Mouse (Mus musculus): Measurements from ENCODE around the gene Cacna2d3. TPM values are rescaled to one million over a fixed set of nuclear protein-coding genes. Genes with fewer than 3 reads are reported as not detected.

Cacna2d3 gene
- total and polyA plus RNA-seq, 3 experiments = 0.11 TPM; not detected in 2

DNA sequence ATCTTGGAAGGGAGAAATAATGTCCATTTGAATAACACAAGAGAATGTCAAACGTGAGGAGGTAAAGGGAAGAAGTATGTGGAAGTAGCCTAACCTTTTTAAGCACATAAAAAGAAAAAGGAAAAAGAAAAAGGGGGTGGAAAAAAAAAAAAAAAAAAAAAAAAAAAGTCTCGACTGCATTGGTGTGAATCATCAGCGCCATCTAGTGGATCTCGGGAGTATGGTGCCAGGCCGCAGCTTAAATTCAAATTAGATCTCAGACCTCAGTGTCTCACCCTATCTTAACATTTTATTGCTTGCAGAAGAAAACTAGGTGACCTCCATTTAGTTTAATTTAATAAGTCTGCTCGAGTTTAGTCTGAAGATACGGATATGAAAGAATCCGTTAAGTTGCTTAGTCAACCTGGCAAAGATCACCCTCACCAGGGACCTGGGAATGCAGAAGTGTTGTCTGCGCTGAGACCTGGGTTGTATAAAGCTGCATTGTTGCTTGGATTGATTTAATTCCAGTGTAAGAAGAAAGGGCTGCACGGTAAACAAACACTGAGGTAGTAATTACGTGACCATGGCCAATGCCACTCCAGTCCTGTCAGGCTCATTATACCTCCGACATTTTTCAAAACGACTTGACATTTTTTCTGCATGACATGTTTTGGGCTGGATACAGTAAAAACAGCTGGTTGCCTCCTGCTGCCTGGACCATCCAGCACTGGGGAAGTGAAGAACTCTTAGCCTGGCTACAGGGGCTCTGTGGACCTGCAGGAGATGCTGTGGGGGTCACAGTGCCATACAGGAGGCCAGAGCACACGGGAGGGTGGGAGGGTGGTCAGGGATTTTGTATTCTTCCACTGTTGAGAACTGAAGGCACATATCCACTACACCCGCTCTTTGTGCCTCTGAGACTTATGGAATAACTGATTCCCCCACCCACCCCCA is 278.3 kb downstream of the Cacna2d3 start:
- ATAC-seq (ENCODE audit: extremely low read depth, insufficient number of reproducible peaks, low FRiP score, poor library complexity, severe bottlenecking) = no peak

DNA sequence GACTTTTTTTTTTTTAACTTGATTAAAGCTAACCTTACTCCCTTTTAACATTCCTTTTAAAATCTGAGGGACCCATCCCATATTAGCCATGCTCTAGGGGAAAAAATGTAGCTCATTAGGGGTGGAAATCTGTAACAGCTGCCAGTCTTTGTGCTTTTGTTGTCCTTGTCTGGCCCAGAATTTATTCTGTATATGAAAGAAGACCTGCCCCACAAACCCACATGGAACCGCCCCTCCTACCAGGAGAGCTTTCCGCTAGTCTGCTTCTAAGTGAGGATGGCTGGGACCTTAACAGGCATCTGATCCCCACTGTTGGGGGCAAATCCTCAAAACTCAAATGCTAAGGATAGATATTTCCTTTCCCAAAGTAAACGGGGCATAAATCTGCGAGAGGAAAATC is 279.2 kb downstream of the Cacna2d3 start:
- no peak for ATAC-seq (ENCODE audit: extremely low read depth, insufficient number of reproducible peaks, low FRiP score, poor library complexity, severe bottlenecking)

More for the DNA sequence above, 278.3 kb downstream of the Cacna2d3 start:
- Histone ChIP-seq H3K4me3 (ENCODE audit: low read depth, low read length) (no peak overlapping the region), H3K27me3 (ENCODE audit: insufficient read depth, low read length) (no peaks in the 10 kb centered on the region), H3K36me3 (replicated peaks) (no peaks in the 10 kb centered on the region), H3K4me1 (ENCODE audit: insufficient read depth, low read depth, low read length) (no peaks in the 10 kb centered on the region), H3K9me3 (replicated peaks) (peaks cover 9% of the 10 kb centered on the region)
- no peak for DNase-seq (ENCODE audit: low spot score)
- no peak for TF ChIP-seq GATA2 (IDR thresholded peaks at IDR 0.05; ENCODE audit: borderline replicate concordance, low read depth, low read length)
- no peak for TF ChIP-seq POLR2AphosphoS5 (IDR thresholded peaks at IDR 0.05; ENCODE audit: insufficient replicate concordance, low read depth, low read length)
- TF ChIP-seq CTCF (IDR thresholded peaks at IDR 0.05; ENCODE audit: low read depth, low read length) = peak; percentile 29; the same call in 1 of the 2 replicates
- TF ChIP-seq GATA1 (IDR thresholded peaks at IDR 0.05; ENCODE audit: borderline replicate concordance, low read length) = no peak
- TF ChIP-seq TAL1 (conservative IDR thresholded peaks at IDR 0.05; ENCODE audit: low read depth, low read length) = no peak

DNA sequence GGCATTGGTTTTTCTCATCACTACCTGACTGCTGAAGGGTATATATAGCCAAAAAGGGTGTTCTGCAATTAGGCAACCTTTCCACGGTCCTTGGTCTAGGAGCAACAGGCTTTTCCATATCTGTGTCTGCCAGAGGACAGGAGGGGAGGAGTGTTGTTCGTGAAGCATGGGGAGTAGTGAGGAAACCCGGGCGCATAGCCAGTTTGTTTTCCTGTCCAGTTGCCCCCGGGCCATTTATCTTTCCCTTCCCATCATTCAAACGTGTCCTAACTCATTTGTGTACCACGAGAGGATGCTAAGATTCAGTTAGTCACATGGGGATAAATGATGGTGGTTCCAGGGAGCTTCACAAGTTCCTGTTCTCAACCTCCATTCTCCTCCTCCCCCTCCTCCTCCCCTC is 283.0 kb downstream of the Cacna2d3 start:
- no peaks in the 10 kb centered on the region for H3K27me3 ChIP-seq (ENCODE audit: insufficient read depth, low read length)
- ATAC-seq (ENCODE audit: extremely low read depth, insufficient number of reproducible peaks, low FRiP score, poor library complexity, severe bottlenecking) = no peak
- no peaks in the 10 kb centered on the region for H3K4me1 ChIP-seq (ENCODE audit: insufficient read depth, low read depth, low read length)
- no peaks in the 10 kb centered on the region for H3K36me3 ChIP-seq (replicated peaks)
- no peak for DNase-seq (ENCODE audit: low spot score)
- no peak overlapping the region for H3K4me3 ChIP-seq (ENCODE audit: low read depth, low read length)
- TF ChIP-seq POLR2AphosphoS5 (IDR thresholded peaks at IDR 0.05; ENCODE audit: insufficient replicate concordance, low read depth, low read length) (no peak), CTCF (IDR thresholded peaks at IDR 0.05; ENCODE audit: low read depth, low read length) (no peak)
- H3K9me3 ChIP-seq (replicated peaks) = peaks cover 15% of the 10 kb centered on the region

More for the DNA sequence above, 279.2 kb downstream of the Cacna2d3 start:
- Histone ChIP-seq H3K27me3 (ENCODE audit: insufficient read depth, low read length) (no peaks in the 10 kb centered on the region), H3K4me1 (ENCODE audit: insufficient read depth, low read depth, low read length) (no peaks in the 10 kb centered on the region), H3K9me3 (replicated peaks) (peaks cover 14% of the 10 kb centered on the region), H3K4me3 (ENCODE audit: low read depth, low read length) (no peak overlapping the region), H3K36me3 (replicated peaks) (no peaks in the 10 kb centered on the region)
- DNase-seq (ENCODE audit: low spot score) = no peak
- TF ChIP-seq TAL1 (conservative IDR thresholded peaks at IDR 0.05; ENCODE audit: low read depth, low read length) = no peak
- TF ChIP-seq POLR2AphosphoS5 (IDR thresholded peaks at IDR 0.05; ENCODE audit: insufficient replicate concordance, low read depth, low read length) = no peak
- TF ChIP-seq GATA2 (IDR thresholded peaks at IDR 0.05; ENCODE audit: borderline replicate concordance, low read depth, low read length) = no peak
- TF ChIP-seq GATA1 (IDR thresholded peaks at IDR 0.05; ENCODE audit: borderline replicate concordance, low read length) = no peak
- TF ChIP-seq CTCF (IDR thresholded peaks at IDR 0.05; ENCODE audit: low read depth, low read length) = no peak

DNA sequence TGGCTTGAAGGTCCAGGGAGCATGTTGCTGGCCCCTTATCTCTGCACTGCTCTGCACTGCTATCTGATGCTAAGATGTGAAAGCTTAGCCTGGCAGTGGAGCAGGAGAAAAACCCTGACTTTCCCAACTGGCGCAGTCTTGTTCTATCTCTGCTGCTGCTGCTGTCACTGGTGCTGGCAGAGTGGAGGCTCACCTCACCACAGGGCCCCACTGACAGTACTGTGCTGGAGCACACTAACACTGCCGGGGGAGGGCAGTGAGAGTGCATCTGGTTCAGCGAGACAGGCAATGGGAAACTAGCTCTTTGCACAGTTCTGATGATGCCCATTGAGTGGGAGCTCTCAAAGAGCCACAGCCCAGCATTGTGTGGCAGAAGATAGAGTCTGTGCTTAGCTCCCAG is 283.4 kb downstream of the Cacna2d3 start:
- TF ChIP-seq CTCF (IDR thresholded peaks at IDR 0.05; ENCODE audit: low read depth, low read length) = no peak
- no peak for TF ChIP-seq POLR2AphosphoS5 (IDR thresholded peaks at IDR 0.05; ENCODE audit: insufficient replicate concordance, low read depth, low read length)
- TF ChIP-seq GATA1 (IDR thresholded peaks at IDR 0.05; ENCODE audit: borderline replicate concordance, low read length) = no peak
- TF ChIP-seq GATA2 (IDR thresholded peaks at IDR 0.05; ENCODE audit: borderline replicate concordance, low read depth, low read length) = no peak
- no peak for TF ChIP-seq TAL1 (conservative IDR thresholded peaks at IDR 0.05; ENCODE audit: low read depth, low read length)
- ATAC-seq (ENCODE audit: extremely low read depth, insufficient number of reproducible peaks, low FRiP score, poor library complexity, severe bottlenecking) = no peak
- no peaks in the 10 kb centered on the region for H3K4me1 ChIP-seq (ENCODE audit: insufficient read depth, low read depth, low read length)

DNA sequence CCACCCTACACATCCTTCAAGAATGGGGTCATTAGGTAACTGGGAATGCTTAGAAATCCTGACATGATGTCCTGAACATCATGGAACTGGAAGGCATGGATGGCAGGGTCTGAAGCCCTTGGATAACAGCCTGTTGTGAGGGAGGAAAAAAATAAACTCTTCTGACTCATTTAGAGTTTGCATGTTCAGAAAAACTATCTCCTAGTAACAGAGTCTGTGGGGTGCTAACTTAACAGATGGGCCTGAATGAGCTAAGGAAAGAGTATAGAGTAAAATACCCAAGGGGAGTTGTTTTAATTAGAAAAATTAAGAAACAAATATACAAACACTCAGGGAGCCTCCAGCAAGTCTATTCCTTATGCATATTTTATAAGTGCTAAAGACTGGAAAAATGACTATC is 286.5 kb downstream of the Cacna2d3 start:
- Histone ChIP-seq H3K27me3 (ENCODE audit: insufficient read depth, low read length) (no peaks in the 10 kb centered on the region), H3K4me3 (ENCODE audit: low read depth, low read length) (no peak overlapping the region), H3K36me3 (replicated peaks) (no peaks in the 10 kb centered on the region), H3K9me3 (replicated peaks) (peaks cover 15% of the 10 kb centered on the region), H3K4me1 (ENCODE audit: insufficient read depth, low read depth, low read length) (no peaks in the 10 kb centered on the region)
- DNase-seq (ENCODE audit: low spot score) = no peak
- TF ChIP-seq CTCF (IDR thresholded peaks at IDR 0.05; ENCODE audit: low read depth, low read length) (no peak), POLR2AphosphoS5 (IDR thresholded peaks at IDR 0.05; ENCODE audit: insufficient replicate concordance, low read depth, low read length) (no peak), GATA1 (IDR thresholded peaks at IDR 0.05; ENCODE audit: borderline replicate concordance, low read length) (no peak), TAL1 (conservative IDR thresholded peaks at IDR 0.05; ENCODE audit: low read depth, low read length) (no peak), GATA2 (IDR thresholded peaks at IDR 0.05; ENCODE audit: borderline replicate concordance, low read depth, low read length) (no peak)
- ATAC-seq (ENCODE audit: extremely low read depth, insufficient number of reproducible peaks, low FRiP score, poor library complexity, severe bottlenecking) = no peak

More for the DNA sequence above, 283.4 kb downstream of the Cacna2d3 start:
- no peak overlapping the region for H3K4me3 ChIP-seq (ENCODE audit: low read depth, low read length)
- H3K9me3 ChIP-seq (replicated peaks) = peaks cover 12% of the 10 kb centered on the region
- no peaks in the 10 kb centered on the region for H3K27me3 ChIP-seq (ENCODE audit: insufficient read depth, low read length)
- no peak for DNase-seq (ENCODE audit: low spot score)
- no peaks in the 10 kb centered on the region for H3K36me3 ChIP-seq (replicated peaks)

DNA sequence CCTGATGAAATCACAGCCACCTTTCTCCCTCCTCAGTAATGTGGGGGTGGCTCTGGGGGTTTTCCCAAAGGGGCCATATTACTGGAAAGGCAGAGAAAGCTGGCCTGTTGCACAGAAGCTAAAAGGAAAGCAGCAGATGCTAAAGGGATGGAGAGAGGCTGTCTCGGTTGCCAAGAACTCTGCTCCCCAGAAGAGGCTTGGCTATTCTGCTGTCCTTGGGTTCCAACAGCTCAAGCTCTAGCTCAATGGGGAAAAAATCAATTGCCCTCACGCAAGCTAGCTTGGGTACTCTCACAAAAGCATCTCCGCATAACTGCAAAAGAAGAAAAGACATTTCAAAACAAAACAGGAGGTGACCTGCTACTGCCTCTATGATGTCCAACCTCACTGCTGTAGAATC is 287.9 kb downstream of the Cacna2d3 start:
- Histone ChIP-seq H3K4me3 (ENCODE audit: low read depth, low read length) (no peak overlapping the region), H3K4me1 (ENCODE audit: insufficient read depth, low read depth, low read length) (no peaks in the 10 kb centered on the region), H3K27me3 (ENCODE audit: insufficient read depth, low read length) (no peaks in the 10 kb centered on the region), H3K9me3 (replicated peaks) (peaks cover 16% of the 10 kb centered on the region), H3K36me3 (replicated peaks) (no peaks in the 10 kb centered on the region)
- no peak for DNase-seq (ENCODE audit: low spot score)
- ATAC-seq (ENCODE audit: extremely low read depth, insufficient number of reproducible peaks, low FRiP score, poor library complexity, severe bottlenecking) = no peak
- TF ChIP-seq GATA1 (IDR thresholded peaks at IDR 0.05; ENCODE audit: borderline replicate concordance, low read length) (no peak), TAL1 (conservative IDR thresholded peaks at IDR 0.05; ENCODE audit: low read depth, low read length) (no peak), GATA2 (IDR thresholded peaks at IDR 0.05; ENCODE audit: borderline replicate concordance, low read depth, low read length) (no peak), POLR2AphosphoS5 (IDR thresholded peaks at IDR 0.05; ENCODE audit: insufficient replicate concordance, low read depth, low read length) (no peak), CTCF (IDR thresholded peaks at IDR 0.05; ENCODE audit: low read depth, low read length) (no peak)

Data from G1E (cell line).